Mouse (Mus musculus): Measurements from ENCODE around the gene Zfp978. TPM values are rescaled to one million over a fixed set of nuclear protein-coding genes. Genes with fewer than 3 reads are reported as not detected.
"Not testable (repeated sequence)": the region's sequence is repeated elsewhere in the genome, so short reads cannot be mapped to it uniquely, and the experiment has no call there.

Gene Zfp978
- total and polyA plus RNA-seq, 3 experiments, result 0.60 TPM; not detected in 2

GRCm38 (mm10) chr4:147407463-147407822 is 46.3 kb downstream of the Zfp978 start:
- no peaks in the 10 kb centered on the region for H3K36me3 ChIP-seq (replicated peaks)
- DNase-seq (ENCODE audit: low spot score) (no peak), ATAC-seq (ENCODE audit: extremely low read depth, insufficient number of reproducible peaks, low FRiP score, poor library complexity, severe bottlenecking) (no peak)
- TF ChIP-seq TAL1 (conservative IDR thresholded peaks at IDR 0.05; ENCODE audit: low read depth, low read length), result no peak
- no peaks in the 10 kb centered on the region for H3K27me3 ChIP-seq (ENCODE audit: insufficient read depth, low read length)
- no peak overlapping the region for H3K4me3 ChIP-seq (ENCODE audit: low read depth, low read length)
- peaks cover 21% of the 10 kb centered on the region for H3K9me3 ChIP-seq (replicated peaks)
- H3K4me1 ChIP-seq (ENCODE audit: insufficient read depth, low read depth, low read length), result no peaks in the 10 kb centered on the region

GRCm38 (mm10) chr4:147416365-147416764 is 55.3 kb downstream of the Zfp978 start:
- H3K4me1 ChIP-seq (ENCODE audit: insufficient read depth, low read depth, low read length); H3K27me3 ChIP-seq (ENCODE audit: insufficient read depth, low read length); DNase-seq (ENCODE audit: low spot score); H3K4me3 ChIP-seq (ENCODE audit: low read depth, low read length); H3K36me3 ChIP-seq (replicated peaks): not testable (repeated sequence)
- TF ChIP-seq CTCF (IDR thresholded peaks at IDR 0.05; ENCODE audit: low read depth, low read length), result 0 out of 2 replicates have a peak, but pooled peaks have one; percentile 3
- H3K9me3 ChIP-seq (replicated peaks), result peaks cover 24% of the 10 kb centered on the region
- ATAC-seq (ENCODE audit: extremely low read depth, insufficient number of reproducible peaks, low FRiP score, poor library complexity, severe bottlenecking), result 0 out of 2 replicates have a peak, but pooled peaks have one; percentile 10

- TF ChIP-seq TAL1 (conservative IDR thresholded peaks at IDR 0.05; ENCODE audit: low read depth, low read length) (no peak), GATA2 (IDR thresholded peaks at IDR 0.05; ENCODE audit: borderline replicate concordance, low read depth, low read length) (no peak), POLR2AphosphoS5 (IDR thresholded peaks at IDR 0.05; ENCODE audit: insufficient replicate concordance, low read depth, low read length) (no peak), GATA1 (IDR thresholded peaks at IDR 0.05; ENCODE audit: borderline replicate concordance, low read length) (no peak), CTCF (IDR thresholded peaks at IDR 0.05; ENCODE audit: low read depth, low read length) (no peak)
- ATAC-seq (ENCODE audit: extremely low read depth, insufficient number of reproducible peaks, low FRiP score, poor library complexity, severe bottlenecking), result peak; percentile 9
- Histone ChIP-seq H3K36me3 (replicated peaks) (no peaks in the 10 kb centered on the region), H3K4me3 (ENCODE audit: low read depth, low read length) (no peak overlapping the region), H3K4me1 (ENCODE audit: insufficient read depth, low read depth, low read length) (no peaks in the 10 kb centered on the region), H3K27me3 (ENCODE audit: insufficient read depth, low read length) (no peaks in the 10 kb centered on the region), H3K9me3 (replicated peaks) (peaks cover 26% of the 10 kb centered on the region)
- DNase-seq (ENCODE audit: low spot score), result no peak
Observed at GRCm38 (mm10) chr4:147417157-147417778, 56.2 kb downstream of the Zfp978 start.

- DNase-seq (ENCODE audit: low spot score) (no peak), ATAC-seq (ENCODE audit: extremely low read depth, insufficient number of reproducible peaks, low FRiP score, poor library complexity, severe bottlenecking) (no peak)
- peaks cover 26% of the 10 kb centered on the region for H3K9me3 ChIP-seq (replicated peaks)
Observed at GRCm38 (mm10) chr4:147417921-147418320, 56.8 kb downstream of the Zfp978 start.

GRCm38 (mm10) chr4:147418333-147418732 is 57.2 kb downstream of the Zfp978 start:
- H3K9me3 ChIP-seq (replicated peaks), result peaks cover 29% of the 10 kb centered on the region
- not testable (repeated sequence) for H3K36me3 ChIP-seq (replicated peaks); H3K4me3 ChIP-seq (ENCODE audit: low read depth, low read length); H3K4me1 ChIP-seq (ENCODE audit: insufficient read depth, low read depth, low read length); DNase-seq (ENCODE audit: low spot score); ATAC-seq (ENCODE audit: extremely low read depth, insufficient number of reproducible peaks, low FRiP score, poor library complexity, severe bottlenecking); H3K27me3 ChIP-seq (ENCODE audit: insufficient read depth, low read length)

More at GRCm38 (mm10) chr4:147417921-147418320, 56.8 kb downstream of the Zfp978 start:
- Histone ChIP-seq H3K36me3 (replicated peaks) (no peaks in the 10 kb centered on the region), H3K4me1 (ENCODE audit: insufficient read depth, low read depth, low read length) (no peaks in the 10 kb centered on the region), H3K27me3 (ENCODE audit: insufficient read depth, low read length) (no peaks in the 10 kb centered on the region), H3K4me3 (ENCODE audit: low read depth, low read length) (no peak overlapping the region)
- no peak for TF ChIP-seq TAL1 (conservative IDR thresholded peaks at IDR 0.05; ENCODE audit: low read depth, low read length)
- TF ChIP-seq CTCF (IDR thresholded peaks at IDR 0.05; ENCODE audit: low read depth, low read length), result no peak
- no peak for TF ChIP-seq GATA2 (IDR thresholded peaks at IDR 0.05; ENCODE audit: borderline replicate concordance, low read depth, low read length)

GRCm38 (mm10) chr4:147419190-147419589 is 58.1 kb downstream of the Zfp978 start:
- ATAC-seq (ENCODE audit: extremely low read depth, insufficient number of reproducible peaks, low FRiP score, poor library complexity, severe bottlenecking); DNase-seq (ENCODE audit: low spot score): not testable (repeated sequence)

GRCm38 (mm10) chr4:147419756-147420590 is 58.9 kb downstream of the Zfp978 start:
- H3K4me1 ChIP-seq (ENCODE audit: insufficient read depth, low read depth, low read length); H3K36me3 ChIP-seq (replicated peaks); DNase-seq (ENCODE audit: low spot score); ATAC-seq (ENCODE audit: extremely low read depth, insufficient number of reproducible peaks, low FRiP score, poor library complexity, severe bottlenecking); H3K4me3 ChIP-seq (ENCODE audit: low read depth, low read length); H3K27me3 ChIP-seq (ENCODE audit: insufficient read depth, low read length): not testable (repeated sequence)
- peaks cover 38% of the 10 kb centered on the region for H3K9me3 ChIP-seq (replicated peaks)

More at GRCm38 (mm10) chr4:147419190-147419589, 58.1 kb downstream of the Zfp978 start:
- H3K4me1 ChIP-seq (ENCODE audit: insufficient read depth, low read depth, low read length); H3K4me3 ChIP-seq (ENCODE audit: low read depth, low read length); H3K36me3 ChIP-seq (replicated peaks); H3K27me3 ChIP-seq (ENCODE audit: insufficient read depth, low read length): not testable (repeated sequence)
- H3K9me3 ChIP-seq (replicated peaks), result peaks cover 35% of the 10 kb centered on the region

Data from G1E (cell line).